Mouse (Mus musculus) limb, embryonic 14.5 days (tissue): Measurements from ENCODE around the gene Slc41a3. TPM values are rescaled to one million over a fixed set of nuclear protein-coding genes. Genes with fewer than 3 reads are reported as not detected.
"Not testable (repeated sequence)": the region's sequence is repeated elsewhere in the genome, so short reads cannot be mapped to it uniquely, and the experiment has no call there.

Source experiments
- ATAC-seq: fragments of 200-750 bp; cut with Nextera tagmentation; 2 replicates; pipeline ENCODE4 v1.8.0; 2017; ENCODE audit warnings: low read depth, moderate number of reproducible peaks, moderate TSS enrichment; ENCODE audit not compliant: low FRiP score
- DNase-seq: peaks from one replicate; pipeline ENCODE4 v3.0.0-alpha.2; 2015; ENCODE audit warnings: low spot score
- H3K27ac ChIP-seq: fragments of 300-500 bp; sonication (generic); replicated peaks from 2 replicates; pipeline ENCODE4 v1.5.1; 2014; ENCODE audit warnings: low read depth, mild to moderate bottlenecking, low read length, moderate library complexity, mixed read lengths
- H3K27me3 ChIP-seq: fragments of 300-500 bp; sonication (generic); 2 replicates; pipeline ENCODE4 v1.6.1; 2014; ENCODE audit warnings: low read length, mixed read lengths; ENCODE audit not compliant: control insufficient read depth, insufficient read depth
- H3K36me3 ChIP-seq: fragments of 300-500 bp; sonication (generic); 2 replicates; pipeline ENCODE4 v1.6.1; 2014; ENCODE audit warnings: mild to moderate bottlenecking, low read length, moderate library complexity, mixed read lengths; ENCODE audit not compliant: control insufficient read depth, insufficient read depth
- H3K4me1 ChIP-seq: fragments of 300-500 bp; sonication (generic); 2 replicates; pipeline ENCODE4 v1.6.1; 2014; ENCODE audit warnings: antibody characterized with exemption, low read length, mixed read lengths; ENCODE audit not compliant: control insufficient read depth, insufficient read depth
- H3K4me2 ChIP-seq: fragments of 300-500 bp; sonication (generic); replicated peaks from 2 replicates; pipeline ENCODE4 v1.6.1; 2014; ENCODE audit warnings: low read depth, mild to moderate bottlenecking, low read length, moderate library complexity; ENCODE audit not compliant: severe bottlenecking
- H3K4me3 ChIP-seq: fragments of 300-500 bp; sonication (generic); replicated peaks from 2 replicates; pipeline ENCODE4 v1.5.1; 2014; ENCODE audit warnings: low read length
- H3K9ac ChIP-seq: fragments of 300-500 bp; sonication (generic); 2 replicates; pipeline ENCODE4 v1.6.1; 2014; ENCODE audit warnings: mild to moderate bottlenecking, low read depth, low read length, moderate library complexity; ENCODE audit not compliant: severe bottlenecking
- H3K9me3 ChIP-seq: fragments of 300-500 bp; sonication (generic); 2 replicates; pipeline ENCODE4 v1.6.1; 2016; ENCODE audit warnings: low read length; ENCODE audit not compliant: control insufficient read depth
- POLR2A ChIP-seq: fragments of 200-500 bp; IDR thresholded peaks from 2 replicates; pipeline ENCODE4 v1.8.0; 2012; ENCODE audit warnings: inconsistent platforms, mild to moderate bottlenecking, moderate library complexity, borderline replicate concordance; ENCODE audit not compliant: insufficient read depth, insufficient read length; ENCODE audit errors: extremely low read depth
- WGBS: fragments of 180-500 bp; shearing (Covaris S2); extraction: QIAGEN DNeasy Blood & Tissue Kit; methylation state at CpG from one replicate; pipeline ENCODE4 v1.1.7; 2014; 5-methylcytosine and 5-hydroxymethylcytosine counted together
- polyA plus RNA-seq, 2 experiments: library from polyadenylated mRNA; depleted of rRNA in 1 of 2; stranded (reverse) in 1 of 2; unstranded in 1 of 2; fragments of >200 nt; fragmentation: Nextera tagmentation in 1 of 2; extraction: Ambion mirVana in 1 of 2; gene quantifications; 2 replicates each; pipeline versions ENCODE4 v1.2.1 to v1.2.3; 2012 to 2014

Slc41a3 gene
- polyA plus RNA-seq, 2 experiments, result 5.4 to 5.9 TPM

DNA sequence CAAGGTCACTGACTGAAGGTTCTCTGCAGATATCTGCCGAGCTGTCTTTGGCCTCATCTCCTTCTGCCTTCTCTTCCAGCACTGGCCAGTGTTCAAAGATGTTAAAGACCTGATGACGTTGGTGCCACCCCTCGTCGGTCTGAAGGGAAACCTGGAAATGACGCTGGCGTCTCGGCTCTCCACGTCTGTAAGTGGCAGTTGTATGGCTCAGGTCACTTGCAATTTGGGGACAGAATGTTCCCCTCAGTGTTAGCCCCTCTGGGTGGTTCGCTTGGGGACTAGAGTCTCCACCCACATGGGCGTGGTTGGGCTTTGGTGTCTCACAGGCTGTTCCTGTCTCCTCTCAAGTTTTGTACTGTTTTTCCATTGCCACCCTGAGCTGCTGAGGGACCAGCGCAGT is 20.2 kb downstream of the Slc41a3 start:
- ATAC-seq, result no peak

GRCm38 (mm10) chr6:90625207-90625994 is 20.9 kb downstream of the Slc41a3 start:
- no peak overlapping the region for H3K27ac ChIP-seq
- H3K9ac ChIP-seq, result no peak overlapping the region
- no peaks in the 10 kb centered on the region for H3K27me3 ChIP-seq
- H3K9me3 ChIP-seq, result no peaks in the 10 kb centered on the region
- ATAC-seq, result no peak
- H3K4me2 ChIP-seq, result no peak overlapping the region
- TF ChIP-seq POLR2A, result no peak
- H3K36me3 ChIP-seq, result no peaks in the 10 kb centered on the region
- no peaks in the 10 kb centered on the region for H3K4me1 ChIP-seq
- no peak overlapping the region for H3K4me3 ChIP-seq
- 75% methylated on average over 7 of the region's 7 CpGs for WGBS
- DNase-seq, result no peak

More for the DNA sequence above, 20.2 kb downstream of the Slc41a3 start:
- no peak overlapping the region for H3K27ac ChIP-seq
- 72% methylated on average over 11 of the region's 11 CpGs for WGBS
- no peaks in the 10 kb centered on the region for H3K4me1 ChIP-seq
- DNase-seq, result no peak
- no peaks in the 10 kb centered on the region for H3K9me3 ChIP-seq
- no peak overlapping the region for H3K9ac ChIP-seq
- H3K27me3 ChIP-seq, result no peaks in the 10 kb centered on the region
- H3K4me2 ChIP-seq, result no peak overlapping the region
- TF ChIP-seq POLR2A, result no peak
- H3K4me3 ChIP-seq, result no peak overlapping the region
- no peaks in the 10 kb centered on the region for H3K36me3 ChIP-seq

- H3K27me3 ChIP-seq, result no peaks in the 10 kb centered on the region
- 76% methylated on average over 4 of the region's 4 CpGs for WGBS
- ATAC-seq, result no peak
- no peak overlapping the region for H3K27ac ChIP-seq
- H3K9ac ChIP-seq, result no peak overlapping the region
- TF ChIP-seq POLR2A, result no peak
- no peaks in the 10 kb centered on the region for H3K4me1 ChIP-seq
- no peak for DNase-seq
- H3K9me3 ChIP-seq, result no peaks in the 10 kb centered on the region
- H3K36me3 ChIP-seq, result no peaks in the 10 kb centered on the region
- H3K4me3 ChIP-seq, result no peak overlapping the region
- H3K4me2 ChIP-seq, result no peak overlapping the region
Observed at GRCm38 (mm10) chr6:90627556-90627955, 23.0 kb downstream of the Slc41a3 start.

GRCm38 (mm10) chr6:90629506-90629905 is 25.0 kb downstream of the Slc41a3 start:
- H3K9ac ChIP-seq, result no peak overlapping the region
- no peak for TF ChIP-seq POLR2A
- 81% methylated on average over 6 of the region's 6 CpGs for WGBS

GRCm38 (mm10) chr6:90630427-90630826 is 25.9 kb downstream of the Slc41a3 start:
- no peak for ATAC-seq
- Histone ChIP-seq H3K27me3 (no peaks in the 10 kb centered on the region), H3K36me3 (no peaks in the 10 kb centered on the region), H3K9me3 (no peaks in the 10 kb centered on the region), H3K4me1 (no peaks in the 10 kb centered on the region), H3K4me3 (no peak overlapping the region), H3K4me2 (no peak overlapping the region), H3K9ac (no peak overlapping the region), H3K27ac (no peak overlapping the region)
- no peak for TF ChIP-seq POLR2A
- WGBS, result 89% methylated on average over 7 of the region's 7 CpGs
- DNase-seq, result no peak

More at GRCm38 (mm10) chr6:90629506-90629905, 25.0 kb downstream of the Slc41a3 start:
- Histone ChIP-seq H3K9me3 (no peaks in the 10 kb centered on the region), H3K27me3 (no peaks in the 10 kb centered on the region), H3K4me2 (no peak overlapping the region), H3K4me3 (no peak overlapping the region), H3K4me1 (no peaks in the 10 kb centered on the region), H3K27ac (no peak overlapping the region), H3K36me3 (no peaks in the 10 kb centered on the region)
- ATAC-seq (no peak), DNase-seq (no peak)

- not testable (repeated sequence) for H3K27ac ChIP-seq, H3K4me1 ChIP-seq, H3K36me3 ChIP-seq, H3K27me3 ChIP-seq, H3K9ac ChIP-seq, H3K9me3 ChIP-seq, DNase-seq, H3K4me2 ChIP-seq, ATAC-seq, H3K4me3 ChIP-seq
- WGBS, result 74% methylated on average over 3 of the region's 3 CpGs
Observed at GRCm38 (mm10) chr6:90632526-90632925, 28.0 kb downstream of the Slc41a3 start.
